Mouse (Mus musculus) E14TG2a.4 (cell line): ENCODE data around the gene Abhd12.

Experiments
- CTCF ChIP-seq: conservative IDR thresholded peaks from 2 replicates; pipeline ENCODE4 v1.5.1; 2014; ENCODE audit warnings: low read length
- NANOG ChIP-seq: IDR thresholded peaks from 2 replicates; pipeline ENCODE4 v1.6.1; 2014; ENCODE audit warnings: borderline replicate concordance, low read length, mixed read lengths

GRCm38 (mm10) chr2:150929156-150929555 is 24.6 kb upstream of the Abhd12 start:
- TF ChIP-seq CTCF (no peak), NANOG (no peak)
